Mouse (Mus musculus) cerebellum, postnatal 25 days (tissue): ENCODE measurements around the gene Bod1.
A peak's percentile ranks its signal among the peaks of the same experiment; 100 is the strongest.

Experiments
- DNase-seq, 2 experiments: peaks; one replicate each; pipeline ENCODE4 v3.0.0; 2021; ENCODE audit warnings: mixed read lengths in 2 of 2

Gene Bod1

DNA sequence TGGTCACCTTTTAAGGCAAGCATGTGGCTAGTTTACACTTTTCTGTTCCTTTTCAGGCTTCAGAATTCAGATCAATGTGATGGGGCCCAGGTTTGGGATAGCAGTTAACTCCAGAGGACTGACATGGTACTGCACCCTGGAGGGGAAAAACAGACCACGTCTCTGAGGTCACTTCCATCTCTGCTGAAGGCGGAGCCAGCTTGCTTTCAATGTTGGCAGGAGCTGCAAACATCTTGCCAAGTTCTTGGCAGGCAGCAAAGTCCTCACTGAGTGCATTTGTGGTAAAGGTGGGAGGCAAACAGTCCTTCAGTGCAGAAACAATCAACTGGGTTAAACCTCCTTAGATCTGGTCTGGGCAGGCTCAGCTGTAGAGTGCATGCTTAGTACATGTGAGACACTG, 7.5 kb downstream of the Bod1 start:
- no peak for DNase-seq

DNA sequence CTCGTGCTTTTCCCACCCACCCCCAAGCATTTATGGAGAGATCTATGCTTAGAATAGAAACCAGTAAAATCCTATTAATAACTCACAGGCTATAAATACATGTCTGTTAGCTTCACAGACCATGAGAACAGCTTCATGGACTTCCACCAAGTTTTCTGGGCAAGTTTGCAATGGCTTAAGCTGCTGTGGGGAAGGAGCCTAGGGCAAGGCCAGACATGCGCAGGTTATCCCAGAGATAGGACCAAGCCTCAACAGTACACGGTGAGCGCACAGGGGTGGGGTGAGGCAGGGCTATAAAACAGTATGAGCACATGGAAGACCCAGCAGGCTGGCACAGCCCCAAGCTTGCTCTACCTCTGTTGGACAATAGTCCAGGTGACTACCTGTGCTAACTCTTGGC, 8.2 kb downstream of the Bod1 start:
- DNase-seq, result no peak

DNA sequence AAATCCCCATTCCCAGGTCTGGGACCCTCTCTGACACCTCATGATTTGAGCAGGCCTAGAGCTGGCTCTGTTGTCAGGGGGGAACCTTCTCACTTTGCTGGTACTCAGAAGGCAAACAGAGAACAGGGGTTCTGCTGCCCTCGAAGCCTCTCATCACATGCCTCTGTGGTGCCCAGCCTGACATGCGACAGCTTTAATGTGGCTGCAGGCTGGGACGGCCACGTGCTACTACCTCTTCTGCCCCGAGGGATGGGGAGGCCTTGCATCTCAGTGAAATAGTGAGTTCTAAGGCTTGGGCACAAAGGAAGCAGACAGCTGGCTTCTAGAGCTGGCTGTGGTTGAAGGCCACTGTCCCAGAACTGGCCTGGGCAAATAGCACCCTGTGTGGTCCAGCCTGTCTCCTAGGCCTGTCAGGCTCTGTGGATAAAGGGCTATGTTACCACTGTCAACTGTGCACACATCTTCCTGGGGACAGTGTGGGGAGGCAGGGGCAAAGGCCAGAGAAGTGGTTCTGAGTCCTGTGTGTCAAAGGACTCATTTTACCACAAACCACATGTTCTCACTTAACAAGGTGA, 8.7 kb downstream of the Bod1 start:
- DNase-seq, result no peak

DNA sequence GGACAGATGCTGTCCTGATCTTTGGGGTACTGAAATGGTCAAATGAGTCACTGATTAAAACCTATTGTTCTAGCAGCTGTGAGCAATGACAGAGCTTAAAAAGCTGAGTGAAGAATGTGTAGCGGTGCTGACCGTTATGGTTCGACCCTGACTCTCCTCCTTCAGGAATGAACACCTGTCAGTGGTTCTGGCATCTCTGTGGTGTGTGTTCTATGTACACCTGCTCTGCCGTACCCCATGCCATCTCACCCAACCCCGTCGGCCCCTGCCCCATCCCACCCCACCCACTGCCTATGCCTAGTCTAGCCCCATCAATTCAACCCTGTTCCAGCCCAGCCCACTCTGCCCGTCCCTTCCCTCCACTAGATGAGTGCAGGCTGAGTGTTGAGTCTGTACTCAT, 9.5 kb downstream of the Bod1 start:
- DNase-seq, result no peak

DNA sequence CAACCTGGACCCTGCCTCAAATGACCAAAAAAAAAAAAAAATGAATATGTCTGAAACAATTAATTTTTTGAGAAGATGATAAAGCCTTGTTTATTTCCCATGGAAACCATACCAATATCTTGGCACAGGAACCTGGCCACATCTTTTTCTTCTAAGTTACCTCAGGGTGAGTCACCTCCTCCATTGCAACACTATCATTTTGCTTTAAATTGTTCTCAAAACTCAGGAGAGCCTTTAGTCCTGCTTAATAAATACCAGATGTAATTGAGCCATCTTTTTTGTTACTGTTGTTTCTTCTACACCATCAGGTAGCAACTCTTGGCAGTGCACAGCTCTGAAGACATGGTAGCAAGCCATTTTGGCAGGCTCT, 13.9 kb downstream of the Bod1 start:
- DNase-seq, result no peak

DNA sequence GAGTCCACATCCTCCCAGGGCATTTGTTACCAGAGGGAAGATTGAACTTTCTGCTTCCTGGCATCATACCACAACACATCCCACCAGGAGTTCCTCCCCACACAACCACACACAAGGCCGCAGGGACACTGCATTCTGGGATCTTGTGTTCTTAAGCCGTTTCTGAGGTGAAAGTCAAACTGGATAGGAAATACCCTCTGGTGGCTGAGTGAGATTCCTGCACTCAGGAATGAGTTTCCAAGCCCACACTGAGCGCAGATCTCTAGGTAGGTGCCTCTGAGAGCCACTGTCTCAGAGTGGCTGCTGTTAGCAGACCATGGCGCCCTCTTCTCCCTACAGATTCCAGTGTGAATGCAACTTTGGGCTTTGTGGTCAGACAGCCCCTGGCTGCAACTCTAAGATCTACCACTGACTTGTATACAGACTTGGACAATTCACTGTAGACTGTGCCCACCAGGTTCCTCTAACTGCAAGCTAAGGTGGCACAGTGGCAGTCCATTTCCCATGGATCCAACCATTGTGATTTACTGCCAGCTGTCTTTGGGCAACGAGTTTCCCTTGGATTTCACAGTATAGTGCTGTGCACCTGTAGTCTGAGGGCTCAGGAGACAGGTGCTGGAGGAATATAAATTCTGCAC, 14.4 kb downstream of the Bod1 start:
- DNase-seq, result no peak

DNA sequence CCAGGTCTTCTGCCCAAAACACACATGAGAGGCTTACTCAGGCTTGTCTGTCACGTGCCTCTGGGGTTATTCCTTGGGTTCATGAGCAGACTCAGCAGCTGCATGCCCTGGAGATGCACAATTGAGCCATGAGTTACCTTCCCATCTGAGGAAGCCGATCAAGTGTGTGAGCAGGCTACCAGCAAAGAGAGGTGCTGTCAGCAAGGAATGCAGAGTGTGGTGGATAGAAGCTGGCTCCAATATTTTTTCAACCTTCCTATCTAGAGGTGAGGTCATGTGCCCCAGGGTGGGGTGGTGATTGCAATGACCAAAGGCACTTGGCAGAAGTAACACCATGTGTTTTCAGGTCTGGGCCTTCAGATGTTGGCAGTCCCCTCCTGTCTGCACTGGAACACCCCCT, 22.2 kb downstream of the Bod1 start:
- DNase-seq, result no peak

DNA sequence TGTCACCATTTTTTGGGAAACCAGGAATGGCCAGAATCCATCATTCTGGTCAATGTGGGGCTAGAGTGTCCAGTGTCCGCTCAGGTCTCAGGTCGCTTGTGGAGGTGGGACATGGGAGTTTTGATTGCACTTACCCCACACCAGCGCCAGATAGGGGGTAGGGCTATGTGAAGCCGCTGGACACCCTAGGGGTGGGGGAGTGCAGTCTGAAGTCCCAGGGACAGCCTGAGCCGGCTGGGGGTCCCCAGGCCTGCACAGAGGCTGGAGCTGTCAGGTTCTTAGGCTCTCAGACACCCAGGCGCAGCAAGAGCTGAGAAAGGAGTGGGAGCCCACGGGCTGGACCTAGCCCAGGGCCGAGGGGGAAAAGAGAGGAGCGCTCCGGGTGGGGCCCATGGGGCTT, 24.4 kb downstream of the Bod1 start:
- no peak for DNase-seq

DNA sequence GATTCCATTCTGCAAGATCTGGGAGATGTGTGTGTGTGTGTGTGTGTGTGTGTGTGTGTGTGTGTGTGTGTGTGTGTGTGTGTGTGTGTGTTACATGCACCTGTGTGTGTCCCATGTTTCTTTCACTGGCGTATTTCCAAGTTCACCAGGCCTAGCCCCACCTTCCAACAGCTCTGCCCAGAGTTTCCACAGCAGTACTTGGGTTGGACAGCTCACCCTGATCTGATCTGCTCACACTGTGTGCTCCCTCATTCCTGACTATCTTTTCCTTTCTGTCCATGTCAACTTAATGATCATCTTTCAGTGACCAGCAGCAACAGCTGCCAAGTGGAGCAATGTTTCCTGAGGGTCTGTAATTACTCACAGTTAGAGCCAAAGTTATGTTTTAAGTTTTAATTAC, 25.1 kb downstream of the Bod1 start:
- no peak for DNase-seq

DNA sequence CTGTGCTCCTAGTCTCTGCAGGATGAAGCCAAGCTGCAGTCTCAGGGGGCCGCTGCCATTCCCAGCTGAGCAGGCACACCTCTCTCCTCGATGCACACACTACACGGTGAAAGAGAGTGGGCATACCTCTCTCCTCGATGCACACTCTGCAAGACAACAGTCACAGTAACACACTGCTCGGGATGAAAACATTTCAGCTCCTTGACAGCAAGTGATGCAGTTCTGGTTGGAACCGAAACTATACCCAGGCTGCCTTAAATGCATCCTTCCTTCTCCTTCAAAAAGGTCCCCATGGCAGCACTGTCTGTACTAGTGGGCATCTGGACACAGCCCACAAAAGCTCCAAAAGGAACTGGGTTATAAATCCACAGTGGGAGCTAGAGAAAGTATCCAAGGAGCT, 28.6 kb downstream of the Bod1 start:
- DNase-seq, result no peak

DNA sequence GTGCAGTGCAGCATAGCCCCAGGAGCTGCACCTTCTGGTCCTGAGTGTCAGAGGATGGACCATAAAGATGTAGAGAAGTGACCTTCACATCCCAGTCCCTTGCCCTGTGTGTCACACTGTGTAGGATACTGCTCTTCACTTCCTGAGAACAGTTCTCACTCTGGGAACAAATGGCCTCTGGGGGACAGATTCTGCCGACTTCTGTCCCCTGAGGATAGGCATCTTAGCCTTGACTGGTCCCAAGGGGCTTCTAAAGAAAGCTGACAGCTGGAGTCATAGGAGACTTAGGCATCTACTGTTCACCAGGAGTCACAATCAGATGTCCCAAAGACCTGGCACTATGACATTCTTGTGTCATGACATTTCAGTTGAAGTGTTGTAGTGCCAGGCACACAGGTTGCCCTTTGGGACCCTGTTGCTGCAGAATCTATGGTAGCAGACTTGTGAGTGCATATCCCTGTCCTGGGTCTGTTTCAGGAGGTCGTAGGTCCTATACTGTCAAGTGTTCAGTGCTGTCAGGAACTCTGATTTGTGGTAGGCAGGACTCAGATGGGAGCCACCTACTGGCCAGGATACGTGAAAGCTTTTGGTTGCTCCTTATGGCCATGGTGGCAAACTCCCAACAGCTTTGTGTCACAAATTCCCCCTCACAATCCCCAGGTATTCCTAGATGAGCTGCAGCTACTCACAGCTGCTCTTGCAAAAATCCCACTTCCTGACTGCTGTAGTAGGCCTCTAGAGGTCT, 30.4 kb downstream of the Bod1 start:
- peak in 1 of 2 experiments; percentile 23 for DNase-seq

DNA sequence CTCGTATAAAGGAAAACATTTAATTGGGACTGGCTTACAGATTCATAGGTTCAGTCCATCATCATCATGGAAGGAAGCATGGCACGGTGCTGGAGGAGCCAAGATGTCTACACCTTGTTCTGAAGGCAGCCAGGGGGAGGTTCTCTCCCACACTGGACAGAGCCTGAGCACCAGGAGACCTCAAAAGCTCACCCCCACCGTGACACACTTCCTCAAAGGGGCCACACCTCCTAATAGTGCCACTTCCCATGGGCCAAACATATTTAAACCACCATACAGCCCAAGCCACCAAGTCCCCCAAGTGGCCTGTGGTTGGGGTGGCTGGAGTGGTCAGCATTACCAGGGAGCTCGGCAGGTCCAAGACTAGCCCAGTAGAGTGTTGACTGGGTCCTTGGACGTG, 31.5 kb downstream of the Bod1 start:
- DNase-seq, result no peak

DNA sequence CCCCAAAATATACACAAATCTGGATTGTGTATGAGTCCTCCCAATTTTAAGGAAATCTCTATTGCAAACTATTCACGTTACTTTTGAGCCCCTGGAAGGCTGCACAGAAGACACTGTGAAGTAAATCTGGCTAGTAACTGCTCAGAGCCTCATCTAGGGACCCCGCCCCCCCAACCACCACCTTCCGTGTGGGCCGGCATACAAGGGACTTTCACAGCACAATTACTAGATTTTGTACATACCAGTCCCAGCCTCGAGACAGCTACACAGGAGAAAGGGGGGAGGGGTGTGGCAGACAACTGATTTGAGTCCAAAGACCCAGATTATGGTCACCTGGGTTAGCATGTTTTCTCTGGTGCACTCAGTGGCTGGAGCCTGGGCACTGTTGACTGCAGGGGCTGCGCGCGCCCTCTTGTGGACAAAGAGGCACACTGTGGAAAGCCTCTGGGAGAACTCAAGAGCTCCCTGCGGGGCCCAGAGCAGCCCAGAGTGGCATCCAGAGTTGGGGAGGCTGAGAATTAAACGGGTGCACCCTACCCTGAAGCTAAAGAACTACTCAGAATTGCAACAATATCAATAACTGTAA, 33.8 kb downstream of the Bod1 start:
- peak; percentile 68 to 85 for DNase-seq

DNA sequence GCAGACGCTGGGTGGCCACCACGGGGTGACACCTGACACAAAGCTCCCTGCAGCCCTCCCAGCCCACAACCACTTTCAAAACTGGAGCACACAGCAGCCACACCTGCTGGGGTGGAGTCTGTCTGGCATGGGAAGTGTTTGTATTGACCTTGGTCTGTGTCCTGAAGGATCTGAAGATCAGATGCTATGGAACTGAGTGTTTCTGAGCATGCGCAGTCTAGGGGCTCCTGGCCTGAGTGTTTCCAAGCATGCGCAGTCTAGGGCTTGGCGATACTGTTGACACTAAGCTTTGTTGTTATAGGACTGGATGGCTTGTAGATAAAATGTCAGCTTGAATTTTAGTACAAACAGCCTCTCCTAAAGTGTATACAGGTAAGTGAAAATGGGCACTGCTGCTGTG, 43.0 kb downstream of the Bod1 start:
- DNase-seq, result no peak

DNA sequence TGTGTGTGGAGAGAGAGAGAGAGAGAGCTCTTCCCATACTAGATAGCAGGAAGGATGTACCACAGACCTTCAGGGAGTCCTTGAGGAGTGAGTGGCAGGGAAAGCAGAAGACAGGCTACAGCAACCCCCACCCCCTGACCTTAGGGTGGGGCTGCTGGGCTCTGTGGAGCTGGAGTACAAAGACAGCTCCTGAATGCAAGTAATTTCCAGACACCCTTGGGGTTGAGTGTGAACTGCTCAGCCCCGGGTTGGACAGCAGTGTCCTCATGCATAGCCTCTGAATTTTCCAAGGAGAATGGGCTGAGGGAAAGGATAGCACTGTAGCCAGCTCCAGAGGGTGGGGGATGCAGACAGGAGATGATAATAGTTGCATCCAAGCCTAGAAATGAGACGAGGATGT, 50.9 kb downstream of the Bod1 start:
- DNase-seq, result no peak

DNA sequence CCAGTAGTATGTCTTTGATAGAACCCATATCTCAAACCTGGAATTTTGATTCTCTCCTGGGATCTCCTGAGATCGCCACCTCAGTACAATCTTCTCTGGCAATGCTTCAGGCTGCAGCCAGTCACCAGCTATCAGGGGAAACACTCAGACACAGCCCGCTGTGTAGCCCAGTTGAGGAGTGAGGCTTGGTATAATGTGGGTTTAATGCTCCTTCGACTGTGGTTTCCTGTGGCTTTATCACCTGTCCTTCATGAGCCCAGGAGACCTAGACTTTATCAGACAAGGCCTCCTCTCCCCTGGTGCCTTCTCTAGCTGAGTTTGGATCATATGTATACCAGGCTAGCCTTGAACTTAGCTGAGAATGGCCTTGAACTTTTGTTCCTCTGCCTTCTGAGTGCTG, 53.9 kb downstream of the Bod1 start:
- no peak for DNase-seq

DNA sequence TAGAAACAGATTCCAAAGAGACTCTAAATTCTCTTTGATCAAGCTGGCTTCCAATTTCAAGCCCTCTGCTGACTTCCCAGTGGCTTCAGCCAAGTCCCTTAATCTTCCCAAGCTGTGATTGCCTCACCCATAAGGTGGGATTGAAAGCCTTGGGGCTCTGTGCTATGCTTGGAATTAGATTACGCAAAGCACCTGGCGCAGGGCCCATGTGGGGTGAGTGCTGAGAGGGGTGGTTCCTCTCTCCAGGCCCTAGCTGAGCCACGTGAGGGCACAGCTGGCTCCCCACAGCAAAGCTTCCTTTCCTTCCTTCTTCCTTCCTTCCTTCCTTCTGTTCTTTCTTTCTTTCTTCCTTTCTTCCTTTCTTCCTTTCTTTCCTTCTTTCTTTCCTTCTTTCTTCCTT, 54.4 kb downstream of the Bod1 start:
- peak in 1 of 2 experiments; percentile 14 for DNase-seq

DNA sequence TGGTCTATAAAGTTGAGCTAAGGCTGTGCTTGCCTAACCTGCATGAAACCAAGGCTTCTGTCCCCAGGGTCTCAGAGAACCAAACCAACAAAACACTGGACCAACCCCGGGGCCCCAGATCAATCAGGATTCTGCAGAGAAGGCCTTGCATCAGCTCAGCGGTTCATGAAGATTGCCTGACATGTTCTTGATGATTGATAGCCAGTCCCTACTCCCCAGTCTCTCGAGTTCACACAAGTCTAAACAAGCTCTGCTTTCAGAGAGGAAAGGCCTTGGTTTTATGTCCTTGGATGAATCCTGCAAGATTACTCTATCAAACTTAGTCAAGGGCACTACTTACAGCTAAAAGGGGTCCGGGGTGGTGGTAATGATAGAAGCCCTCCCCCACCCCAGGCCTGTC, 55.0 kb downstream of the Bod1 start:
- no peak for DNase-seq
